Mouse (Mus musculus) right cerebral cortex, adult 18-20 months (tissue): Measurements from ENCODE around the gene Slfn5.
"Not testable (repeated sequence)": the region's sequence is repeated elsewhere in the genome, so short reads cannot be mapped to it uniquely, and the experiment has no call there.

Experiments
- DNase-seq: peaks from one replicate; pipeline ENCODE4 v3.0.0; 2022; ENCODE audit warnings: mixed read lengths

Slfn5 gene

GRCm38 (mm10) chr11:82947457-82947856 is 3.7 kb upstream of the Slfn5 start:
- DNase-seq, result no peak

DNA sequence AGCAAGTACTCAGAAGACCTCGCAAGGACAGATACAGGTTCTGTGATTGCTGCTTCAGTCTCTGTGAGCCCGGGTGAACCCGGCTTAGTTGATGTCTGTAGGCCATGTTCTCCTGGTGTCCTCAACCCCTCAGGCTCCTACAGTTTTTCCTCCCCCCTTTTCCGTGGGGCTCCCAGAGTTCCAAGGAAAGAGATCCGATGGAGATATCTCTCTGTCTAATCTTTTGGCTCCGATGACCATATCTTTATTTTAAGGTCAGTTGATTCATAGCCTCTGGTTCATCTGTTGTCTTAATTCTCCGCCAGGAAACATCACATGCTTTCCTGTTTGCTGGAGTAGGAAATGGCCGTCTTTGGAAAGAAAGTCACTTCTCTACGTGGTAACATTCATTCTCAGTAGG is 2.1 kb upstream of the Slfn5 start:
- DNase-seq, result no peak

GRCm38 (mm10) chr11:82951865-82952611 is 889 bp downstream of the Slfn5 start:
- no peak for DNase-seq

DNA sequence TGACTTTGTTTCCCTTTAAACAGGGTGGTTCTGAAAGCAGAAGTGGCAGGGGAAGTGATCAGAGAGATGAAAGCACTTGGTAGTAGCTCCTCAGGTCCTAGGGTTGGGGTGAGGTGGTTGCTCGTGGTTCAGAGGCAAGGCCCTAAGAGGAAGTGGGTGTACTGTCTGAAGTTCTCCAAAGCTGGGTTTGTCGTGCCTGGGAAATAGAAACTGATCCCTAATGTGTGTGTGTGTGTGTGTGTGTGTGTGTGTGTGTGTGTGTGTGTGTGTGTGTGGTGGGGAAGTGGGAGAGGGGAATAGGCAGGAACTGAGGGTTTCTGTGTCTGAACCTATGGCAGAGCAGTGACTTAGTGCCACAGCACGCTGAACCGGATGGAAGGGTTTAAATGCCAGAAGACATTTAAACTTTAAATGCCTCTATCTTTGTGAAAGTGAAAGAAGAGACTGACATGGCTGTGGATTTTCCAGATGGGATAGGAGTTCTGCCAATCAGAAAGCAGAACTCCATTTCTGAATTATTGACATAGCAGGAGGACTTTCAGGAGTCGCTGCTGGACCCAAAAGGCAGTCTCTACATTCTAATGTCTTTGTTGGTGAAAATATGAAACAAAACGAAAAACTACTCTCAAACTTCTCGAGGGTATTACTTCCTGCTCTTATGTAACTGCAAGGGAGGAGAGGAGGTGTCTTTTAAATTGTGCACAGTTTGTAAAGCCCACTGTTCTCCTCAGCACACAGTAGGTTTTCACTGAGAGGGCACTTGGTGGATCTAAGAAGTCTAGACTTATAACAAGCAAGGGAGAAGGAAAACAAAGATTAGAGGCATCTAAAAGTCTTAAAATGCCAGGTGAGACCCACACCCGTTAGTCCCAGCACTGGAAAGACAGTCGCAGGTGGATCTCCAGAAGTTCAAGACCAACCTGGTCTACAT is 1.7 kb downstream of the Slfn5 start:
- DNase-seq, result no peak

DNA sequence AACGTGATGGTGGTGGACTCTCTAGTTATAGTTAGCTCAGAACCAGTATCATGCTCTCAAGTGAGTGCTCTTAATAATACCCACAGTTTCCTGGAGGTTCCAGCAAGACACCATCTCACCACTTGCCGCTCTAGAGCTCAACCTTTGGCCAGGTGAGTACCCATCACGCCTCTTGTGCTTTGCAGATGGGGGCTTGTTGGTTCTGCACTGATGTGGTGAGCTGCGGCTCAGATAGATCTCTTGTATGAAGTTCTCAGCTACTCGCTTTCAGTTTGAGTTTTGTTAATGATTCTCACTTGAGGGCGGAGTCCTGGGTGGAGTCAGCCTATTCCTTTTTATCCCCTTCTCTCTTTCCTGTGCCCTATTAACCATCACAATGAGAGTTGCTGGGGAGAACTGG is 3.5 kb downstream of the Slfn5 start:
- DNase-seq, result no peak

DNA sequence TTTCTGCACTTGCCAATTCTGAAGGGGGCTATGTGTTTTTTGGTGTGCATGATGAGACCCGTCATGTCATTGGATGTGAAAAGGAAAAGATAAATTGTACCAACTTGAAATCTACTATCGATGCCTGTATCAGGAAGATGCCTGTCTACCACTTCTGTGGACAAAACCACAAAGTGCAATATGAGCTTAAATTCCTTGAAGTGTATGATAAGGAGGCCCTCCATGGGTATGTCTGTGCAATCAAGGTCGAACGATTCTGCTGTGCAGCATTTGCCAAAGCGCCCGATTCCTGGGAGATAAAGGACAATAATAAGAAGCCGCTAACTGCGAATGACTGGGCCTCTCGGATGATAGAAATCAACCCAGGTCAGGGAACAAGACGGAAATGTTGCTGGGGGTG is 5.8 kb downstream of the Slfn5 start:
- DNase-seq, result no peak

DNA sequence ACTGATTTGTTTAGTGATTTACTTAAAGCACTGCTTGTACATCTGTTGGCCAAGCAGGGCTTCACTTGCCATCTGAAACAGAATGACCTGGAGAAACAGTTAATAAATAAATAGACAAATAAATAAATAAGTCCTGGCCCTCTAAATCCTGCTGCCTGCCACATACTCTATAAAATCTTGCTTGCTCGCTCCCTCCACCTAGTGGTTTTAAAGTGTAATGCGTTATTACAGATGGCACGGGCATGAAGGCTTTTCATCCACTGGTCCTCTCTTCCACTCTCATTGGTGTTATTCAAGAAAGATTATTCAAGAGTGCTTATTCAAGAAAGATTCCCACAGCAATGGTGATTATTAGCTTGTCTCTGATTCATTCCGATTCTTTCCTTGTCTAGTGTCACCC is 8.5 kb downstream of the Slfn5 start:
- DNase-seq, result peak; percentile 14

DNA sequence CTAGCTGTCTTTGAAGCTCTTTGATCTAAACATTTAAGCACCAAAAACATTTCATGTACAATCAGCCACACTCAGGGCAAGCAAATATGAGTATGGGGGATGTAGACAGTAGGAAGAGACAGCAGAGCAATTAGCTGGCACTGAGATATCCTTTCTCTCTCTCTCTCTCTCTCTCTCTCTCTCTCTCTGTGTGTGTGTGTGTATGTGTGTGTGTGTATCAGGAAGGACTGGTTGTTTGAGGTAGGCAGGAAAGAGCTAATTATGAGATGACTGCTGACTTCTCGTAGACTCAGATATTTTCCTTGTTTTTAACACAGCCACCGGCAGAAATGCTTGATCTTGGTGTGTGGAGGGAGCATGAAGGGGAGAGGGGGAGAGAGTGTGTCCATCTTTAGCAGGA is 10.6 kb downstream of the Slfn5 start:
- DNase-seq, result no peak

DNA sequence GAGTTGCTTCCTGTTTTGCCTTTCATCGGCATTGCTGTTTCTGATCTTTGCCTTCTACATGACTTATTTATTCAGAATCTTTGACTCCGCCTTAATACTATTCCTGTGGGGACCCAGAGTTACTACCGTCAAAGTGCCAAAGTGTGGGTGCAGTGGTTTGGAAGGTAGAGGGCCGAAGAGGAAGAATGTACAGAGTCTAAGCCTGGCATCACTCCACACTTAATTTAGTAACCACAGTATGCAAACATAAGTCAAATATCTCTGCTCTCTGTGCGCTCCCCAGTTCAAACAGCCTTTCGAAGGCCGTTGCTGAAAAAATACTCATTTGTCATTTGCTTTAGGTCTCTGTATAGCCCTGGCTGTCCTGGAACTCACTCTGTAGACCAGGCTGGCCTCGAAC is 11.1 kb downstream of the Slfn5 start:
- DNase-seq, result no peak

- DNase-seq, result peak; percentile 10
Observed at GRCm38 (mm10) chr11:82970712-82971589, 19.8 kb downstream of the Slfn5 start.

GRCm38 (mm10) chr11:82971590-82971974 is 20.4 kb downstream of the Slfn5 start:
- no peak for DNase-seq

GRCm38 (mm10) chr11:82973916-82974315 is 22.8 kb downstream of the Slfn5 start:
- DNase-seq, result no peak

GRCm38 (mm10) chr11:82982409-82982808 is 31.3 kb downstream of the Slfn5 start:
- not testable (repeated sequence) for DNase-seq

DNA sequence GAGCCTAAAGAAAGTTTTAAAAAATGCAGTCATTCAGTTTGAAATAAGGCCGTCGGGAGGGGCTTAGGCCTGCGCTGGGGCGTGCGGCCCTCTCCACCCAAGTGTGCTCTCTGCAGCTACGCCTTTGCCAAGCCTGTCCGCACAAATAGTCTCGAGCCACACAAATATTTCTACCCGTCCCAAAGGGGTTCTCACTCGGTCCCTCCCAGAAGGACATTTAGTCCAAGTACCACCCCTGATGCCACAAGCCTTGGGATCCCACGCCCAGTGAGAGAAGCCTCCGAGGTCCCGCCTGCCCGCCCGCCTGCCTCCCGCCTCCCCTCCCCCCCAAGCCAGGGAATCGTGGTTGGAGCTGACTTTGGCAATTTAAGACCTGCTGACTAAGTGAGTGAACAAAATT is 32.0 kb downstream of the Slfn5 start:
- no peak for DNase-seq

- DNase-seq, result no peak
Observed at GRCm38 (mm10) chr11:82987621-82988020, 36.5 kb downstream of the Slfn5 start.

- no peak for DNase-seq
Observed at GRCm38 (mm10) chr11:82989357-82989756, 38.2 kb downstream of the Slfn5 start.

DNA sequence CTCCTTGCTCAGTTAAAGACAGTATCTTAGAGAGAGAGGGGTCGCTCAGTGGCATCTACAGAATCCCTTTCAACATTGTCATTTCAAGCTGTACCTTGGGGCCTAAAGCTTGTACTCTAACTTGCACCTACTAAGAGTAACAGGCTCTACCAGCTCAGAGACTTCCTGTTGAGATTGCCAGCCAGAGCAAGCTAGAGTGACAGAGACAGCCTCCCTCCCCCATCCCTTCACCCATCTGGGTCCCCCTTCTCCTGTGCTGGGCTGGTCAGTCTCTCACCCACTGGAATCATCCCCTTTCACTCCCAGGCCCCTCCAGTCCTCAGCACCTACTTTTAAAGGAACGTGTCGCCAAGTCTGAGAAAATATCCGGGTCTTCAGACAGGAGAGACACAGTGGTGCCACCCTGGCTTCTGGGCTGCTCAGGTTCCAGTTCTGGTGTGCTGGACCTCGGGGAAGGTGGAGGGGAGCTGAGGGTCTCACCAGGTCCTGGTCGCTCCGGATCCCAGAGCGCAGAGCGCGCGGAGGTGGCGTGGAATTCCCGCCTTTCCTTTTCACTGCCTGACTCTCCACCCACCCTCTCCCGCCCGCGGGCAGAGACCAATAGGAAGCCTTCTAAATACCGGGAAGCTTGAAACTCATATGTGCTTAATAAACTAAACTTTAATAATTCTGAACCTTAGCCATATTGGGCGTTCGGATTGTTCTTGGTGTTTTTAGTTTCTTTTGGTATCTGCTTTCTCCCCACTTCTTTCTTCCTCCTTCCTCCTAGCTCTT is 39.6 kb downstream of the Slfn5 start:
- not testable (repeated sequence) for DNase-seq

- peak; percentile 15 for DNase-seq
Observed at GRCm38 (mm10) chr11:82991469-82992166, 40.5 kb downstream of the Slfn5 start, which contains the start of gene Slfn9. Slfn9 (minus strand) TSS chr11:82991830.

DNA sequence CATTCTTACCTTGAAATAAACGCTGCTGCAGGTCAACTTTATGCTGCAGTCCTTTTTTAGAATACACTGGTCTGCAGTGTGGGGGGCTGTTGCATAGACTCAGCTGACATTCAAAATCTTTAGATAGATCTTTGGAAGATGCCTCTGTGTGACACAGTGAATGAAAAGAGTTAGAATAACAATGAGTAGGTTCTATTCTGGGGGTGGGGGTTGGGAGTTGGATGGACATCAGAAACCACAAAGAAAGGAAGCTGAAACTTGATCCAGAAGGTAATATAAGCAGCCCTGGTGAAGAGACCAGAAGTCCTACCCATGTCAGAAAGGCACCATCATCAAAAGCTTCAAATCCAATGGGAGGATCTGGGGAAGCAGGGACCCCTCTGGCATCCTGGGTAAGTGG is 62.2 kb downstream of the Slfn5 start:
- no peak for DNase-seq
